Mouse (Mus musculus): ENCODE measurements around the gene Cryaa.
A peak's percentile ranks its signal among the peaks of the same experiment; 100 is the strongest.

Cryaa gene

DNA sequence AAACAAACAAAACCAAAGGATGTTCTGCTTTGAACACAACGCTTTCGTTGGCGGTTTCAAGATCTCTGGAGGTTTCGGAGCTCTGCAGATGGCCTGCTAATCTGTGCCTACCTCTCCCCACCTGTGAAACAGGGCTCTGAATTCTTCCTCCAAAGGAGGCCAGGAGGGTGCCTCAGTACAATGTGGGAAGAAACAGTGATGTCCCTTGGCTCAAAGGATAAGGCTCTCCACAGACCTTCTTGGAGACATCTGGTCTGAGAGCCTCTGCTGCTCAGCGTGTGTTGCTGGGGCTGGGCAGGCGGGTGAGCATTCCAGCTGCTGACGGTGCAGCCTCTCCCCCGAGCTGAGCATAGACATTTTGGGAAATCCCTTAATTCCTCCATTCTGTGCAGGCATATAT, at the start of gene Cryaa:
TSS of gene Cryaa (plus strand) at position 301 of the 400 bp plus-strand sequence.
- DNase-seq, result no peak

DNA sequence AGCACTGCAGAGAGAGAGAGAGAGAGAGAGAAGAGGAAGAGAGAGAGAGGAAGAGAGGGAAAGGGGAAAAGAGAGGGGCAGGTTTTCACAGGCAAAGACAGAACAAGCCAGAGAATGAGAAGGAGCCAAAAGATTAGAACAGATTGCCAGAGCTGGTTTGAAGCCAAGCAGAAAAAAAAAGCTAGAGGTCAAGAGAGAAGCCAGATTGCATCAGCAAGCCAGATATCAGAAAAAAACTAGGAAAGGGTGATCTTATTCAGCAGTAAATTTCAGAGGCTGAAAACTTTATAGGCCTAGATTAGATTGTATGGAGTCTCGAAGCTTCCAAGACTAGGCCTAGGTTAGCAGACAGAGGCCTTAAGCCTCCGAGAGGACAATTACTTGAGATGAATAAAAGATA, 49.6 kb upstream of the Cryaa start:
- DNase-seq, result no peak

- DNase-seq, result no peak
Observed at GRCm38 (mm10) chr17:31631081-31631800, 46.4 kb upstream of the Cryaa start.

- no peak for DNase-seq
Observed at GRCm38 (mm10) chr17:31633007-31633406, 44.6 kb upstream of the Cryaa start.

DNA sequence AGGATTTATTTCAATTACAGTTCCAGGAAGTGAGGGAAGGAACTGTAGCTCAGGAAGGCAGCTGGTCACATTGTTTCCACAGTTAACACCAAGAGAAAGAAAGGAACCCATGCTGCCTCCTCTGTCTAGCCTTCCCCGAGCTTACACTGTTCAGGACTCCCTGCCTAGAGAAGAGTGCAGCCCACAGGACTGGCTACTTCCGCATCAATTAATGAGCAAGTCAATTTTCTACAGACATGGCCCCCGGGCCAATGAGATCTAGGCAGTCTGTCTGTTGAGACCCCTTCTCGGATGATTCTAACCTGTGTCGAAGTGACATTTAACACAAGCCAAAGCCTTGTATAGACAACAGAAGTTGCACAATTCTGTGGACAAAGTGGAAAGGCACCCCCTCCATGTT, 42.7 kb upstream of the Cryaa start:
- no peak for DNase-seq

GRCm38 (mm10) chr17:31635781-31636180, 41.8 kb upstream of the Cryaa start:
- no peak for DNase-seq

GRCm38 (mm10) chr17:31636277-31636941, 41.2 kb upstream of the Cryaa start:
- no peak for DNase-seq

GRCm38 (mm10) chr17:31636942-31637811, 40.4 kb upstream of the Cryaa start, which contains the start of gene Cbs:
Gene Cbs, minus strand, starts transcription at chr17:31637238.
- peak; percentile 81 to 90 for DNase-seq

GRCm38 (mm10) chr17:31637866-31638570, 39.6 kb upstream of the Cryaa start:
- peak; percentile 59 to 73 for DNase-seq

- DNase-seq, result no peak
Observed at GRCm38 (mm10) chr17:31639651-31640050, 38.0 kb upstream of the Cryaa start.

DNA sequence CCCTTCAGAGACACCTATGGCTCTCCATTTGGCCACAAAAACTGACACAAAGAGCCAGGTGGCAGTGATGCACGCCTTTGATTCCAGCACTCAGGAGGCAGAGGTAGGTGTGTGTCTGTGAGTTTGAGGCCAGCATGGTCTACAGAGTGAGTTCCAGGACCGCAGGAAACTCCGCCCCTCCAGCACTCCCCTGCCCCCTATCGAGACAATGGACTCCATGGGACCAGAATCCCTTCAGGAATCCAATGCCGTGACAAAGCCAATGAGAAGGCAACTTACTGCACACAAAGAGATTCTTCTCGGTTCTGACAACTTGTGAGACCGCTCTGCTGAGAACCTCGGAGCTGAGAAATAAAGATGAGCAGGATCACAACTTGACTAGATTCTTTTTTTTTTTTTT, 35.3 kb upstream of the Cryaa start:
- no peak for DNase-seq

DNA sequence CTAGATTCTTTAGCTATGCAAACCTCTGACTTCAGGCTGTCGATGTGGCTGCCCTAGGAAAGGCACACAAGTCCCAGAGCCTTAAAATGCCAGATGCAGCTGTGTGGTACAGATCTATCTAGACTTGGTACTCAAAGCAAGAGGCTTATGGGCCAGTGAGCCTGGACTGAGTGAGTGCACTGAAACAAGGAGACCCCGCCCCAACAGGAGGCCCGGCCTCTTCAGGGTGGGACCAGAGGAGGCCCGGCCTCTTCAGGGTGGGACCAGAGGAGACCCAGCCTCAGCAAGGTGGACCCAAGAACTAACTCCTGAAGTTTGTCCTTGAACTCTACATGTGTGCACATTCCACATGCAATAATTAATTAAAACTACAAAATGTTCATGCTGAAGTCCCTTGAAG, 34.7 kb upstream of the Cryaa start:
- no peak for DNase-seq

GRCm38 (mm10) chr17:31646199-31647002, 31.2 kb upstream of the Cryaa start:
- DNase-seq, result no peak

- DNase-seq, result peak in 1 of 2 experiments; percentile 25
Observed at GRCm38 (mm10) chr17:31652152-31652551, 25.5 kb upstream of the Cryaa start.

DNA sequence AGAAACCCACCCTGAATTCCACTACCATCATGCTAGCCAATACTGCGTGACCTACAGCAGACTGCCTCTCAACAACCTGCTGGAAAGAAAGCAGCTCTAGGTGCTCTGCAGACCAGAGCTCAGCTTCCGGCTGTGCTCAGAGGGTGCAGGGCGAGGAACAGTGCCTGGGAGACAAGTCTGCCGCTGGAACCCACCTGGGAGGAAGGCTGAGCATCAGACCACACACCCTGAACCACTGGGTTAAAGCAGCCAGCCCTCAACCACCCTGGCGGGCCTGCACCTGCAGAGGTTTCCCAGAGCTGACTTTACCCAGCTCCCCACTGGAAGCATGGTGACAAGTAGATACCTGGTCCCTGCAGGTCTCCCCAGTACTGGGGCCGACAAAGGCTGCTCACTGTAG, 24.3 kb upstream of the Cryaa start:
- no peak for DNase-seq

- no peak for DNase-seq
Observed at GRCm38 (mm10) chr17:31655366-31655765, 22.2 kb upstream of the Cryaa start.

GRCm38 (mm10) chr17:31656682-31657081, 20.9 kb upstream of the Cryaa start:
- DNase-seq, result no peak

GRCm38 (mm10) chr17:31657141-31657983, 20.2 kb upstream of the Cryaa start:
- DNase-seq, result no peak

DNA sequence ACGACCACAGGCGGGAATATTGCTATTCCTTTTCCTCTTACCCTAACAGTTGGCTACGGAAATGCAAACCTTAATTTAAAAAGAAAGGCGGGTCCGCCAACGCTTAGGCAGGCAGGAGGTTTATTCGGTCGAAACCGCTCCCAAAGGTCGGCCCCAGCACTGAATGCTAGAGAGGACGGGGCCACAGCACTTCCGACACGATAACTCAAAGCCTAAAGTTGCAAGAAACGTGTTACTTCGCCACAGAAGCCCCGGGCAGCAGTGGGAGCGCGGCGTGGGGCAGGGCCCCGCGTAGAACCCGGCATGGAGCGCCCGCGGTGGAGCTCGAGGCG, 19.5 kb upstream of the Cryaa start:
- DNase-seq, result no peak

GRCm38 (mm10) chr17:31658468-31659185, 19.0 kb upstream of the Cryaa start, which contains the start of gene U2af1:
Gene U2af1, minus strand, starts transcription at chr17:31658892.
- DNase-seq, result peak; percentile 99

All from lung, postnatal 4 days (tissue).